Mouse (Mus musculus): ENCODE data around the gene V1rd19. TPM values are rescaled to one million over a fixed set of nuclear protein-coding genes. Genes with fewer than 3 reads are reported as not detected.
"Not testable (repeated sequence)": the region's sequence is repeated elsewhere in the genome, so short reads cannot be mapped to it uniquely, and the experiment has no call there.

V1rd19 gene
- not detected in 2 replicates for polyA plus RNA-seq (2015; fragmentation: Nextera tagmentation; extraction: Ambion mirVana)

DNA sequence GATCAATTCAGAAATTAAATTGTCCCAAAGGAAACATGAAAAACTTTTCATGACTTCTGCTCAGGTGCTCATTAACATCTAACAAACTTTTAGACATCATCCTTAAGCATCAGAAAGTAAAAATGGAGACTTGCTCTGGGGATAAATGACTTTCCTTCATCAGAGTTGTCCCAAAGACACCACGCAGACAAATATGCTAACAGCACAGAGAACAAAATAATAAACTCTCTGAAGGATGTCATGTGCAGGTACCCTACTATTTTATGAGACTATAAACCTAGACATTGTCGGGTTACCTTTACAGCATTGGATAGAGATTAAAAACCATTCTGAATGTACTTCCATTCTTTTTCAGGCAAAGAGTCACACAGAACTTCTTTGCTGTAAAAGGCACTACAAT is at the start of gene V1rd19:
Gene V1rd19 (plus strand): TSS at position 301 of the 400 bp plus-strand sequence.
- Histone ChIP-seq H3K9ac (ENCODE audit: low read depth, low read length) (no peak within 1 kb of the TSS), H3K36me3 (ENCODE audit: control insufficient read depth, insufficient read depth) (no peaks in the 10 kb centered on the region), H3K27ac (ENCODE audit: low read depth, low read length) (no peak within 1 kb of the TSS), H3K4me2 (replicated peaks; ENCODE audit: low read depth) (no peak within 1 kb of the TSS), H3K4me1 (replicated peaks; ENCODE audit: control insufficient read depth, insufficient read depth, low read length) (no peaks in the 10 kb centered on the region), H3K9me3 (ENCODE audit: control insufficient read depth) (no peaks in the 10 kb centered on the region), H3K27me3 (replicated peaks; ENCODE audit: control insufficient read depth, insufficient read depth, low read length) (no peaks in the 10 kb centered on the region), H3K4me3 (ENCODE audit: low read depth, low read length) (no peak within 1 kb of the TSS)
- no peak for ATAC-seq
- WGBS: 64% methylated on average over 2 of the region's 2 CpGs
- TF ChIP-seq CTCF (IDR thresholded peaks at IDR 0.05; ENCODE audit: low read depth): no peak

DNA sequence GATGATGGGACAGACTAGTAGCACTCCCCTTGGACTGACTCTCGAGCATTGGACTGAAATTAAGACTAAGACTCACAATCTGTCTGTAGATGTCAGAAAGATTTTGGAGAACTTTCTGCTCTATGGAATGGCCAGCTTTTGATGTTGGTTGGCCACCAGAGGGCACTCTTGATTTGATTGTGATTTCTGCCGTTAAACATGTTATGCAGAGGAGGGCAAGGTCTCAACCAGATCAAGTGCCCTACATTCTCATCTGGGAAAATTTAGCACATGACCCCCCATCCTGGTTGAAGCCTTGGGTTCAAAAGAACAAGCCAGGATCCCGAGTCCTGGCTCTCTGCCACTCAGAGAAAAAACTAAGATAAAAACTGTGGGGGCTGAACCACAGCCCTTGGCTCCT is 33.4 kb upstream of the V1rd19 start:
- H3K4me2 ChIP-seq (replicated peaks; ENCODE audit: low read depth); H3K27me3 ChIP-seq (replicated peaks; ENCODE audit: control insufficient read depth, insufficient read depth, low read length); H3K9me3 ChIP-seq (ENCODE audit: control insufficient read depth); ATAC-seq; H3K36me3 ChIP-seq (ENCODE audit: control insufficient read depth, insufficient read depth); H3K4me1 ChIP-seq (replicated peaks; ENCODE audit: control insufficient read depth, insufficient read depth, low read length); H3K4me3 ChIP-seq (ENCODE audit: low read depth, low read length); H3K27ac ChIP-seq (ENCODE audit: low read depth, low read length); H3K9ac ChIP-seq (ENCODE audit: low read depth, low read length): not testable (repeated sequence)
- TF ChIP-seq CTCF (IDR thresholded peaks at IDR 0.05; ENCODE audit: low read depth): peak; percentile 54
- 47% methylated on average over 3 of the region's 3 CpGs for WGBS

DNA sequence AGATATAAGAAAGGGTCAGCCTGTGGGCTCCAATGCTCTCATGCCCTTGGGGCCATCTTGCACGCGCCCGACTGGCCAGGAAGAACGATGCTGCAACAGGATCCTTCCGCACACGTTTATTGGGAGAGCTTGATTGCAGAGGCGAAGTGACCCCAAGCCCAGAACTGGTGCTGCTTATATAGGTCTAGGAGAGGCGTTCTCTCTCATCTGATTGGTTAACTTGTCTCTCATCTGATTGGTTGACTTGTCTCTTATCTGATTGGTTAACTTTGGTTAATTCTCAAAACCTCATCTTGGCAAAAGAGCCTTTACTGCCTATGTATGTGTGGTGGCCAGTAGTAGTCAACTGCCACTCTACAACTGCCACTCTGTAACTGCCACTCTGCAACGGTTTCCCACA is 27.2 kb upstream of the V1rd19 start, which contains the start of gene Vmn1r181:
Gene Vmn1r181 (plus strand): TSS at position 301 of the 400 bp plus-strand sequence.
- 78% methylated on average over 9 of the region's 9 CpGs for WGBS
- not testable (repeated sequence) for H3K4me1 ChIP-seq (replicated peaks; ENCODE audit: control insufficient read depth, insufficient read depth, low read length)

GRCm38 (mm10) chr7:24052660-24053304 is 51.3 kb downstream of the V1rd19 start, which contains the start of gene Vmn1r183:
TSS of gene Vmn1r183 (plus strand) at chr7:24053254.
- no peak within 1 kb of the TSS for H3K4me2 ChIP-seq (replicated peaks; ENCODE audit: low read depth)
- no peak within 1 kb of the TSS for H3K4me3 ChIP-seq (ENCODE audit: low read depth, low read length)
- WGBS: 78% methylated on average over 4 of the region's 4 CpGs
- no peaks in the 10 kb centered on the region for H3K9me3 ChIP-seq (ENCODE audit: control insufficient read depth)
- no peaks in the 10 kb centered on the region for H3K4me1 ChIP-seq (replicated peaks; ENCODE audit: control insufficient read depth, insufficient read depth, low read length)
- no peaks in the 10 kb centered on the region for H3K27me3 ChIP-seq (replicated peaks; ENCODE audit: control insufficient read depth, insufficient read depth, low read length)
- no peak for ATAC-seq
- no peak within 1 kb of the TSS for H3K27ac ChIP-seq (ENCODE audit: low read depth, low read length)
- no peak within 1 kb of the TSS for H3K9ac ChIP-seq (ENCODE audit: low read depth, low read length)
- no peak for TF ChIP-seq CTCF (IDR thresholded peaks at IDR 0.05; ENCODE audit: low read depth)
- H3K36me3 ChIP-seq (ENCODE audit: control insufficient read depth, insufficient read depth): no peaks in the 10 kb centered on the region

More for the DNA sequence above, 27.2 kb upstream of the V1rd19 start, which contains the start of gene Vmn1r181:
- not testable (repeated sequence) for H3K9me3 ChIP-seq (ENCODE audit: control insufficient read depth); H3K27me3 ChIP-seq (replicated peaks; ENCODE audit: control insufficient read depth, insufficient read depth, low read length); H3K36me3 ChIP-seq (ENCODE audit: control insufficient read depth, insufficient read depth); ATAC-seq; H3K9ac ChIP-seq (ENCODE audit: low read depth, low read length); H3K27ac ChIP-seq (ENCODE audit: low read depth, low read length); H3K4me2 ChIP-seq (replicated peaks; ENCODE audit: low read depth); H3K4me3 ChIP-seq (ENCODE audit: low read depth, low read length)

Other genes with a start within 250 kb of the V1rd19 start
- not detected in 2 replicates for gene Vmn1r174, start 249.4 kb upstream of the V1rd19 start, polyA plus RNA-seq (2015; fragmentation: Nextera tagmentation; extraction: Ambion mirVana)
- not detected in 2 replicates for gene Vmn1r175, start 191.0 kb upstream of the V1rd19 start, polyA plus RNA-seq (2015; fragmentation: Nextera tagmentation; extraction: Ambion mirVana)
- not detected in 2 replicates for gene Vmn1r176, start 164.3 kb upstream of the V1rd19 start, polyA plus RNA-seq (2015; fragmentation: Nextera tagmentation; extraction: Ambion mirVana)
- gene Vmn1r177, start 135.2 kb upstream of the V1rd19 start, polyA plus RNA-seq (2015; fragmentation: Nextera tagmentation; extraction: Ambion mirVana): not detected in 2 replicates
- not detected in 2 replicates for gene Vmn1r178, start 109.7 kb upstream of the V1rd19 start, polyA plus RNA-seq (2015; fragmentation: Nextera tagmentation; extraction: Ambion mirVana)
- gene Vmn1r179, start 74.7 kb upstream of the V1rd19 start, polyA plus RNA-seq (2015; fragmentation: Nextera tagmentation; extraction: Ambion mirVana): not detected in 2 replicates
- not detected in 2 replicates for gene Vmn1r180, start 51.1 kb upstream of the V1rd19 start, polyA plus RNA-seq (2015; fragmentation: Nextera tagmentation; extraction: Ambion mirVana)
- gene Vmn1r181, start 27.1 kb upstream of the V1rd19 start, polyA plus RNA-seq (2015; fragmentation: Nextera tagmentation; extraction: Ambion mirVana): not detected in 2 replicates
- not detected in 2 replicates for gene Vmn1r183, start 51.6 kb downstream of the V1rd19 start, polyA plus RNA-seq (2015; fragmentation: Nextera tagmentation; extraction: Ambion mirVana)
- 5.2 and 6.5 TPM in 2 replicates for gene Zfp180, start 80.2 kb downstream of the V1rd19 start, polyA plus RNA-seq (2015; fragmentation: Nextera tagmentation; extraction: Ambion mirVana)
- 2.0 and 2.2 TPM in 2 replicates for gene Zfp112, start 110.6 kb downstream of the V1rd19 start, polyA plus RNA-seq (2015; fragmentation: Nextera tagmentation; extraction: Ambion mirVana)
- gene Zfp235, start 132.5 kb downstream of the V1rd19 start, polyA plus RNA-seq (2015; fragmentation: Nextera tagmentation; extraction: Ambion mirVana): 7.9 and 8.0 TPM in 2 replicates
- gene Zfp114, start 173.4 kb downstream of the V1rd19 start, polyA plus RNA-seq (2015; fragmentation: Nextera tagmentation; extraction: Ambion mirVana): 0.37 and 0.72 TPM in 2 replicates
- 3.0 and 3.1 TPM in 2 replicates for gene Zfp111, start 209.8 kb downstream of the V1rd19 start, polyA plus RNA-seq (2015; fragmentation: Nextera tagmentation; extraction: Ambion mirVana)
- 0.65 and 0.73 TPM in 2 replicates for gene Zfp109, start 235.9 kb downstream of the V1rd19 start, polyA plus RNA-seq (2015; fragmentation: Nextera tagmentation; extraction: Ambion mirVana)

Measured in intestine, postnatal 0 days (tissue).